25 mouse cellular contexts compared by ENCODE assay signal in the genomic region with DNA sequence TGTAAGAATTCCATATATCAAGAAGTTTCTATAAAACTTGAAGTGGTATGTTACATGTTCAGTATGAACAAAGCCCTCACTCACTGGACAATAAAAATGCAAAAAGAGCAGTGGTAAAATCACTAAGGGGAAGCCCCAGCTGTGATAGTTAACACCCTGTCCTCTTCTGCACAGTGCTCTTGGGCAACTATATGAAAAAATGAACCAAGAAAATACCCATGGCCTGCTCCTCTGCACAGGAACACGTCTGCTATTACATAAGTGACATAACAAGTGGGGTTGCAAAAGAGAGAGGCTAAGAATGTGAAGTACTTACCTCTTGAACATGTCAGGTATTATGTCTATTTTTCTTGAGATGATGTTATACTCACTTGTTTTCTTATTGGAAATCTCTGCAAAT.
"Had no signal": no experiment of that assay in that cellular context is flagged by ENCODE, and none has a peak within 500 bp of the region (broad histone marks: within the 10 kb centered on the region; RNA-seq: fewer than 3 reads in every experiment).

No protein-coding gene starts in this region.

- H3K4me1 ChIP-seq: heart, embryonic 10.5 days; heart, embryonic 12.5 days; hindbrain, embryonic 13.5 days; hindbrain, embryonic 15.5 days; kidney, embryonic 15.5 days; limb, embryonic 10.5 days; limb, embryonic 12.5 days had no signal

- H3K27ac ChIP-seq: gastrocnemius, adult 2 months; heart, adult 2 months; heart, embryonic 10.5 days; hindbrain, embryonic 13.5 days; hindbrain, embryonic 15.5 days; hindbrain, postnatal 0 days; kidney, embryonic 15.5 days; kidney, postnatal 0 days; layer of hippocampus, adult 2 months; left cerebral cortex, adult 2 months; limb, embryonic 10.5 days; limb, embryonic 12.5 days had no signal

- H3K9me3 ChIP-seq: heart, embryonic 10.5 days; heart, embryonic 12.5 days; hindbrain, embryonic 13.5 days; hindbrain, embryonic 15.5 days; kidney, embryonic 15.5 days; limb, embryonic 10.5 days; limb, embryonic 12.5 days had no signal

- H3K4me2 ChIP-seq: heart, embryonic 12.5 days; hindbrain, embryonic 13.5 days; hindbrain, embryonic 15.5 days; kidney, embryonic 15.5 days; limb, embryonic 12.5 days had no signal

- DNase-seq: gastrocnemius, adult 2 months; gastrocnemius, postnatal 10 days; gastrocnemius, postnatal 25 days; heart, adult 11 months; heart, adult 2 months; heart, postnatal 10 days; heart, postnatal 36 days; kidney, adult 11 months; kidney, adult 2 months; kidney, adult 9 months; kidney, postnatal 14 days; kidney, postnatal 36 days; liver had no signal

- H3K36me3 ChIP-seq: heart, embryonic 10.5 days; heart, embryonic 12.5 days; hindbrain, embryonic 13.5 days; hindbrain, embryonic 15.5 days; kidney, embryonic 15.5 days; limb, embryonic 10.5 days; limb, embryonic 12.5 days had no signal

- H3K27me3 ChIP-seq: heart, embryonic 12.5 days; hindbrain, embryonic 13.5 days; hindbrain, embryonic 15.5 days; kidney, embryonic 15.5 days; limb, embryonic 12.5 days had no signal

- H3K4me3 ChIP-seq: gastrocnemius, adult 2 months; heart, adult 2 months; heart, embryonic 10.5 days; heart, embryonic 12.5 days; hindbrain, embryonic 13.5 days; hindbrain, embryonic 15.5 days; kidney, embryonic 15.5 days; layer of hippocampus, adult 2 months; left cerebral cortex, adult 2 months; limb, embryonic 10.5 days; limb, embryonic 12.5 days had no signal

- ATAC-seq: hindbrain, postnatal 0 days; intestine, embryonic 16.5 days had no signal

- H3K9ac ChIP-seq: heart, embryonic 12.5 days; hindbrain, embryonic 13.5 days; hindbrain, embryonic 15.5 days; kidney, embryonic 15.5 days; limb, embryonic 12.5 days had no signal
